Mouse (Mus musculus): ENCODE measurements around the gene Itga8. TPM values are rescaled to one million over a fixed set of nuclear protein-coding genes. Genes with fewer than 3 reads are reported as not detected.

Gene Itga8
- total RNA-seq, 2 experiments from 2014 or later = 2.0 TPM

- intact Hi-C loops (cut with DNase I) = no loop called here
- no peak for DNase-seq
Measured at GRCm38 (mm10) chr2:12205875-12206274, 95.8 kb downstream of the Itga8 start.

GRCm38 (mm10) chr2:12203231-12203630, 98.5 kb downstream of the Itga8 start:
- no peak for DNase-seq
- intact Hi-C loops (cut with DNase I) = no loop called here

- no peak for DNase-seq
- intact Hi-C loops (cut with DNase I) = no loop called here
Measured at GRCm38 (mm10) chr2:12198699-12199098, 103.0 kb downstream of the Itga8 start.

GRCm38 (mm10) chr2:12198214-12198613, 103.5 kb downstream of the Itga8 start:
- intact Hi-C loops (cut with DNase I) = no loop called here
- DNase-seq = no peak

- intact Hi-C loops (cut with DNase I) = no loop called here
- no peak for DNase-seq
Measured at GRCm38 (mm10) chr2:12197711-12198110, 104.0 kb downstream of the Itga8 start.

- intact Hi-C loops (cut with DNase I) = loop anchor here (10.0 kb wide), 1 partner anchor 196 kb away; no protein-coding TSS in a partner anchor
- DNase-seq = no peak
Measured at GRCm38 (mm10) chr2:12189026-12189425, 112.7 kb downstream of the Itga8 start.

GRCm38 (mm10) chr2:12187646-12188045, 114.1 kb downstream of the Itga8 start:
- no peak for DNase-seq
- intact Hi-C loops (cut with DNase I) = loop anchor here (10.0 kb wide), 1 partner anchor 197 kb away; no protein-coding TSS in a partner anchor

- intact Hi-C loops (cut with DNase I) = loop anchor here (10.0 kb wide), 1 partner anchor 202 kb away; no protein-coding TSS in a partner anchor
Measured at GRCm38 (mm10) chr2:12182402-12182948, 119.2 kb downstream of the Itga8 start.

GRCm38 (mm10) chr2:12180635-12181034, 121.1 kb downstream of the Itga8 start:
- intact Hi-C loops (cut with DNase I) = loop anchor here (10.0 kb wide), 1 partner anchor 204 kb away; no protein-coding TSS in a partner anchor
- no peak for DNase-seq

More at GRCm38 (mm10) chr2:12182402-12182948, 119.2 kb downstream of the Itga8 start:
- DNase-seq = no peak

GRCm38 (mm10) chr2:12174722-12175427, 126.8 kb downstream of the Itga8 start:
- no peak for DNase-seq
- intact Hi-C loops (cut with DNase I) = no loop called here

- no peak for DNase-seq
- intact Hi-C loops (cut with DNase I) = no loop called here
Measured at GRCm38 (mm10) chr2:12170221-12170620, 131.5 kb downstream of the Itga8 start.

- DNase-seq = peak in 1 of 2 experiments; percentile 13
- intact Hi-C loops (cut with DNase I) = no loop called here
Measured at GRCm38 (mm10) chr2:12160486-12160885, 141.2 kb downstream of the Itga8 start.

GRCm38 (mm10) chr2:12157001-12157400, 144.7 kb downstream of the Itga8 start:
- intact Hi-C loops (cut with DNase I) = loop anchor here (5.0 kb wide), 1 partner anchor 145 kb away; the partner anchor contains the start of gene Itga8
- no peak for DNase-seq

GRCm38 (mm10) chr2:12156401-12156800, 145.3 kb downstream of the Itga8 start:
- intact Hi-C loops (cut with DNase I) = loop anchor here (5.0 kb wide), 1 partner anchor 146 kb away; the partner anchor contains the start of gene Itga8
- DNase-seq = no peak

GRCm38 (mm10) chr2:12154676-12155075, 147.0 kb downstream of the Itga8 start:
- DNase-seq = no peak
- intact Hi-C loops (cut with DNase I) = loop anchor here (5.0 kb wide), 1 partner anchor 148 kb away; the partner anchor contains the start of gene Itga8

- no peak for DNase-seq
- intact Hi-C loops (cut with DNase I) = no loop called here
Measured at GRCm38 (mm10) chr2:12153551-12153950, 148.2 kb downstream of the Itga8 start.

GRCm38 (mm10) chr2:12147902-12148301, 153.8 kb downstream of the Itga8 start:
- no peak for DNase-seq
- intact Hi-C loops (cut with DNase I) = no loop called here

GRCm38 (mm10) chr2:12146612-12147011, 155.1 kb downstream of the Itga8 start:
- intact Hi-C loops (cut with DNase I) = no loop called here
- DNase-seq = no peak

- intact Hi-C loops (cut with DNase I) = no loop called here
- DNase-seq = no peak
Measured at GRCm38 (mm10) chr2:12138765-12139368, 162.9 kb downstream of the Itga8 start.

GRCm38 (mm10) chr2:12126580-12126979, 175.1 kb downstream of the Itga8 start:
- no peak for DNase-seq
- intact Hi-C loops (cut with DNase I) = no loop called here

- DNase-seq = no peak
- intact Hi-C loops (cut with DNase I) = no loop called here
Measured at GRCm38 (mm10) chr2:12115479-12115878, 186.2 kb downstream of the Itga8 start.
